8 mouse cellular contexts compared by ENCODE assay signal in genomic region chr9:20975431-20976215, GRCm38 (mm10). TPM values are rescaled to one million over a fixed set of nuclear protein-coding genes. Genes with fewer than 3 reads are reported as not detected.
DNase-seq lines count a peak whose midpoint lies in the region; ATAC-seq and TF ChIP-seq lines count a peak whose summit lies in the region.

No protein-coding gene starts in this region.

- H3K27ac ChIP-seq in kidney, postnatal 0 days: peak overlapping the region; percentile 86

- peak overlapping the region; percentile 65 for H3K4me3 ChIP-seq in kidney, postnatal 0 days (replicated peaks; ENCODE audit: low read depth, low read length)

- H3K4me1 ChIP-seq in kidney, postnatal 0 days (replicated peaks; ENCODE audit: insufficient read depth, low read length): peaks cover 32% of the 10 kb centered on the region

- ATAC-seq in common myeloid progenitor, adult 5-6 weeks (replicated peaks; ENCODE audit: low read depth, poor library complexity, severe bottlenecking): peak; percentile 40
- ATAC-seq in kidney, postnatal 0 days (replicated peaks; ENCODE audit: low FRiP score, low read depth): no peak
- no peak for ATAC-seq in erythroid progenitor cell, adult 5-6 weeks (replicated peaks; ENCODE audit: low FRiP score, poor library complexity, severe bottlenecking)

- under 1% methylated on average over 45 of the region's 45 CpGs for WGBS in kidney, postnatal 0 days

- H3K9me3 ChIP-seq in kidney, postnatal 0 days (replicated peaks; ENCODE audit: low read length): no peaks in the 10 kb centered on the region

- peak; percentile 67 to 68 for DNase-seq in urinary bladder, postnatal 4 days (ENCODE audit: low spot score in 2 of 2)
- DNase-seq in urinary bladder, adult 18-20 months (ENCODE audit: low spot score in 2 of 2): no peak
- DNase-seq in heart, adult 9 months (ENCODE audit: low spot score in 2 of 2): peak; percentile 62 to 66
- peak; percentile 84 for DNase-seq in kidney, postnatal 0 days (ENCODE audit: low spot score)
- DNase-seq in lung, postnatal 4 days: peak; percentile 76 to 88
- DNase-seq in splenic B cell, adult 2 months (ENCODE audit: low read depth, low spot score): peak; percentile 26

- no peaks in the 10 kb centered on the region for H3K36me3 ChIP-seq in kidney, postnatal 0 days (ENCODE audit: insufficient read depth, low read length)
- no peaks in the 10 kb centered on the region for H3K36me3 ChIP-seq in splenic B cell, adult 2 months (ENCODE audit: control insufficient read depth, insufficient read depth, low read length, poor library complexity, severe bottlenecking)

- no peaks in the 10 kb centered on the region for H3K27me3 ChIP-seq in kidney, postnatal 0 days (ENCODE audit: insufficient read depth, low read length)
- H3K27me3 ChIP-seq in splenic B cell, adult 2 months (ENCODE audit: control insufficient read depth, insufficient read depth, low read length, poor library complexity, severe bottlenecking): no peaks in the 10 kb centered on the region

- H3K9ac ChIP-seq in kidney, postnatal 0 days (ENCODE audit: low read depth, low read length): peak overlapping the region; percentile 74

- peak overlapping the region; percentile 85 for H3K4me2 ChIP-seq in kidney, postnatal 0 days (ENCODE audit: low read length)

- TF ChIP-seq CTCF in kidney, postnatal 0 days (IDR thresholded peaks at IDR 0.05; ENCODE audit: low read depth): no peak

RNA-seq across cellular contexts. Expression of gene S1pr2, which starts 1.0 kb away (rescaled TPM):
- 1.4 and 2.2 TPM in 2 replicates for total RNA-seq in common myeloid progenitor, adult 5-6 weeks (2017)
- 21.3 and 23.3 TPM in 2 replicates for polyA plus RNA-seq in kidney, postnatal 0 days (2015; fragmentation: Nextera tagmentation; extraction: Ambion mirVana)
- not detected in 2 replicates for total RNA-seq in erythroid progenitor cell, adult 5-6 weeks (2015; ENCODE audit: low replicate concordance)
- under 0.01 and 0.39 TPM in 2 replicates for total RNA-seq in erythroid progenitor cell, adult 5-6 weeks (2017; ENCODE audit: low replicate concordance)

RNA-seq across cellular contexts. Expression of gene Dnmt1, which starts 15.9 kb away (rescaled TPM):
- 271 and 309 TPM in 2 replicates for total RNA-seq in common myeloid progenitor, adult 5-6 weeks (2017)
- 34.1 and 43.1 TPM in 2 replicates for polyA plus RNA-seq in kidney, postnatal 0 days (2015; fragmentation: Nextera tagmentation; extraction: Ambion mirVana)
- total RNA-seq in erythroid progenitor cell, adult 5-6 weeks (2015; ENCODE audit: low replicate concordance): 122 and 135 TPM in 2 replicates
- 217 and 249 TPM in 2 replicates for total RNA-seq in erythroid progenitor cell, adult 5-6 weeks (2017; ENCODE audit: low replicate concordance)

RNA-seq across cellular contexts. Expression of gene Mrpl4, which starts 26.9 kb away (rescaled TPM):
- 33.0 and 35.8 TPM in 2 replicates for total RNA-seq in common myeloid progenitor, adult 5-6 weeks (2017)
- 155 and 158 TPM in 2 replicates for polyA plus RNA-seq in kidney, postnatal 0 days (2015; fragmentation: Nextera tagmentation; extraction: Ambion mirVana)
- 13.0 and 22.0 TPM in 2 replicates for total RNA-seq in erythroid progenitor cell, adult 5-6 weeks (2015; ENCODE audit: low replicate concordance)
- 13.3 and 18.0 TPM in 2 replicates for total RNA-seq in erythroid progenitor cell, adult 5-6 weeks (2017; ENCODE audit: low replicate concordance)

RNA-seq across cellular contexts. Expression of gene Icam1, which starts 40.2 kb away (rescaled TPM):
- 9.1 and 14.8 TPM in 2 replicates for total RNA-seq in common myeloid progenitor, adult 5-6 weeks (2017)
- 12.3 and 13.4 TPM in 2 replicates for polyA plus RNA-seq in kidney, postnatal 0 days (2015; fragmentation: Nextera tagmentation; extraction: Ambion mirVana)
- total RNA-seq in erythroid progenitor cell, adult 5-6 weeks (2015; ENCODE audit: low replicate concordance): 1.3 TPM in 1 of 2 replicates, not detected in the other
- total RNA-seq in erythroid progenitor cell, adult 5-6 weeks (2017; ENCODE audit: low replicate concordance): 1.5 and 9.0 TPM in 2 replicates

RNA-seq across cellular contexts. Expression of gene Icam4, which starts 53.5 kb away (rescaled TPM):
- 11.5 and 28.9 TPM in 2 replicates for total RNA-seq in common myeloid progenitor, adult 5-6 weeks (2017)
- polyA plus RNA-seq in kidney, postnatal 0 days (2015; fragmentation: Nextera tagmentation; extraction: Ambion mirVana): 0.26 and 0.50 TPM in 2 replicates
- 164 and 214 TPM in 2 replicates for total RNA-seq in erythroid progenitor cell, adult 5-6 weeks (2015; ENCODE audit: low replicate concordance)
- 107 and 112 TPM in 2 replicates for total RNA-seq in erythroid progenitor cell, adult 5-6 weeks (2017; ENCODE audit: low replicate concordance)

Comparison
In these comparisons a context has a peak if more than half of its experiments do, and no peak if none do; other contexts are left out.
1. DNase-seq: peak in urinary bladder, postnatal 4 days (2 of 2), heart, adult 9 months (2 of 2), kidney, postnatal 0 days (single experiment), lung, postnatal 4 days (2 of 2) and splenic B cell, adult 2 months (single experiment); none in urinary bladder, adult 18-20 months (0 of 2).